Mouse (Mus musculus): ENCODE measurements around the gene Tgfb3. TPM values are rescaled to one million over a fixed set of nuclear protein-coding genes. Genes with fewer than 3 reads are reported as not detected.

The Tgfb3 gene
- polyA plus RNA-seq, 1 experiment from 2014 or later: 15.7 TPM

GRCm38 (mm10) chr12:86025480-86025879 lies 53.4 kb downstream of the Tgfb3 start:
- no peak for ATAC-seq (ENCODE audit: low FRiP score, low read depth)
- Histone ChIP-seq H3K27me3 (no peaks in the 10 kb centered on the region), H3K4me3 (no peak overlapping the region), H3K9me3 (no peaks in the 10 kb centered on the region), H3K9ac (replicated peaks) (no peak overlapping the region), H3K36me3 (0 out of 2 replicates have a peak, but pooled peaks cover 6% of the 10 kb centered on the region), H3K27ac (replicated peaks) (no peak overlapping the region), H3K4me2 (replicated peaks) (no peak overlapping the region), H3K4me1 (peaks cover 3% of the 10 kb centered on the region; the same call in 1 of the 2 replicates)
- 89% methylated on average over 6 of the region's 6 CpGs for WGBS

GRCm38 (mm10) chr12:86024426-86024825 lies 54.4 kb downstream of the Tgfb3 start:
- ATAC-seq (ENCODE audit: low FRiP score, low read depth): no peak
- WGBS: 57% methylated on average over 4 of the region's 4 CpGs
- Histone ChIP-seq H3K9ac (replicated peaks) (no peak overlapping the region), H3K27me3 (no peaks in the 10 kb centered on the region), H3K36me3 (0 out of 2 replicates have a peak, but pooled peaks cover 6% of the 10 kb centered on the region), H3K4me2 (replicated peaks) (no peak overlapping the region), H3K4me1 (peaks cover 3% of the 10 kb centered on the region; the same call in 1 of the 2 replicates), H3K4me3 (no peak overlapping the region), H3K9me3 (no peaks in the 10 kb centered on the region), H3K27ac (replicated peaks) (no peak overlapping the region)

- Histone ChIP-seq H3K4me2 (replicated peaks) (no peak overlapping the region), H3K27me3 (no peaks in the 10 kb centered on the region), H3K27ac (replicated peaks) (no peak overlapping the region), H3K9me3 (no peaks in the 10 kb centered on the region), H3K36me3 (0 out of 2 replicates have a peak, but pooled peaks cover 6% of the 10 kb centered on the region), H3K4me1 (peaks cover 3% of the 10 kb centered on the region; the same call in 1 of the 2 replicates), H3K9ac (replicated peaks) (no peak overlapping the region), H3K4me3 (no peak overlapping the region)
- ATAC-seq (ENCODE audit: low FRiP score, low read depth): no peak
- 85% methylated on average over 4 of the region's 4 CpGs for WGBS
Observed at GRCm38 (mm10) chr12:86023081-86023871, 55.6 kb downstream of the Tgfb3 start.

GRCm38 (mm10) chr12:86022282-86022984 lies 56.4 kb downstream of the Tgfb3 start:
- H3K27me3 ChIP-seq: no peaks in the 10 kb centered on the region
- H3K9me3 ChIP-seq: no peaks in the 10 kb centered on the region
- H3K4me1 ChIP-seq: peaks cover 3% of the 10 kb centered on the region; the same call in 1 of the 2 replicates
- H3K4me3 ChIP-seq: no peak overlapping the region
- H3K36me3 ChIP-seq: 0 out of 2 replicates have a peak, but pooled peaks cover 6% of the 10 kb centered on the region
- ATAC-seq (ENCODE audit: low FRiP score, low read depth): no peak
- no peak overlapping the region for H3K4me2 ChIP-seq (replicated peaks)
- H3K27ac ChIP-seq (replicated peaks): no peak overlapping the region
- no peak overlapping the region for H3K9ac ChIP-seq (replicated peaks)
- 86% methylated on average over 9 of the region's 9 CpGs for WGBS

GRCm38 (mm10) chr12:86021583-86021982 lies 57.3 kb downstream of the Tgfb3 start:
- Histone ChIP-seq H3K4me2 (replicated peaks) (no peak overlapping the region), H3K9me3 (no peaks in the 10 kb centered on the region), H3K4me1 (peaks cover 3% of the 10 kb centered on the region; the same call in 1 of the 2 replicates), H3K36me3 (0 out of 2 replicates have a peak, but pooled peaks cover 6% of the 10 kb centered on the region), H3K27ac (replicated peaks) (no peak overlapping the region), H3K4me3 (no peak overlapping the region), H3K27me3 (no peaks in the 10 kb centered on the region), H3K9ac (replicated peaks) (no peak overlapping the region)
- WGBS: 79% methylated on average over 6 of the region's 6 CpGs
- ATAC-seq (ENCODE audit: low FRiP score, low read depth): no peak

GRCm38 (mm10) chr12:86017360-86017759 lies 61.5 kb downstream of the Tgfb3 start:
- H3K9me3 ChIP-seq: no peaks in the 10 kb centered on the region
- no peak for ATAC-seq (ENCODE audit: low FRiP score, low read depth)
- WGBS: 73% methylated on average over 5 of the region's 5 CpGs
- no peak overlapping the region for H3K9ac ChIP-seq (replicated peaks)
- H3K27me3 ChIP-seq: no peaks in the 10 kb centered on the region
- no peaks in the 10 kb centered on the region for H3K36me3 ChIP-seq
- H3K27ac ChIP-seq (replicated peaks): no peak overlapping the region
- H3K4me1 ChIP-seq: no peaks in the 10 kb centered on the region
- no peak overlapping the region for H3K4me2 ChIP-seq (replicated peaks)
- no peak overlapping the region for H3K4me3 ChIP-seq

- H3K4me1 ChIP-seq: no peaks in the 10 kb centered on the region
- H3K27me3 ChIP-seq: no peaks in the 10 kb centered on the region
- H3K4me2 ChIP-seq (replicated peaks): no peak overlapping the region
- no peak overlapping the region for H3K27ac ChIP-seq (replicated peaks)
- no peak overlapping the region for H3K4me3 ChIP-seq
- no peaks in the 10 kb centered on the region for H3K36me3 ChIP-seq
- no peak for ATAC-seq (ENCODE audit: low FRiP score, low read depth)
- H3K9ac ChIP-seq (replicated peaks): no peak overlapping the region
- whole genome bisulfite sequencing: 89% methylated on average over 2 of the region's 2 CpGs
- H3K9me3 ChIP-seq: no peaks in the 10 kb centered on the region
Observed at GRCm38 (mm10) chr12:86015114-86015513, 63.7 kb downstream of the Tgfb3 start.

- Histone ChIP-seq H3K9me3 (no peaks in the 10 kb centered on the region), H3K27me3 (no peaks in the 10 kb centered on the region), H3K4me2 (replicated peaks) (no peak overlapping the region), H3K36me3 (no peaks in the 10 kb centered on the region), H3K4me1 (no peaks in the 10 kb centered on the region), H3K27ac (replicated peaks) (no peak overlapping the region), H3K9ac (replicated peaks) (no peak overlapping the region), H3K4me3 (no peak overlapping the region)
- ATAC-seq (ENCODE audit: low FRiP score, low read depth): no peak
- WGBS: 92% methylated on average over 3 of the region's 3 CpGs
Observed at GRCm38 (mm10) chr12:86014621-86015020, 64.2 kb downstream of the Tgfb3 start.

GRCm38 (mm10) chr12:86014174-86014573 lies 64.7 kb downstream of the Tgfb3 start:
- H3K4me1 ChIP-seq: no peaks in the 10 kb centered on the region
- WGBS: 94% methylated on average over 2 of the region's 2 CpGs
- no peak overlapping the region for H3K27ac ChIP-seq (replicated peaks)
- H3K9me3 ChIP-seq: no peaks in the 10 kb centered on the region
- H3K36me3 ChIP-seq: no peaks in the 10 kb centered on the region
- no peaks in the 10 kb centered on the region for H3K27me3 ChIP-seq
- H3K9ac ChIP-seq (replicated peaks): no peak overlapping the region
- no peak overlapping the region for H3K4me3 ChIP-seq
- H3K4me2 ChIP-seq (replicated peaks): no peak overlapping the region
- no peak for ATAC-seq (ENCODE audit: low FRiP score, low read depth)

GRCm38 (mm10) chr12:86012195-86012594 lies 66.6 kb downstream of the Tgfb3 start:
- ATAC-seq (ENCODE audit: low FRiP score, low read depth): no peak
- Histone ChIP-seq H3K4me2 (replicated peaks) (no peak overlapping the region), H3K27me3 (no peaks in the 10 kb centered on the region), H3K9me3 (no peaks in the 10 kb centered on the region), H3K9ac (replicated peaks) (no peak overlapping the region), H3K36me3 (no peaks in the 10 kb centered on the region), H3K4me1 (no peaks in the 10 kb centered on the region), H3K27ac (replicated peaks) (no peak overlapping the region), H3K4me3 (no peak overlapping the region)
- whole genome bisulfite sequencing: 88% methylated on average over 2 of the region's 2 CpGs

GRCm38 (mm10) chr12:86010656-86011055 lies 68.2 kb downstream of the Tgfb3 start:
- ATAC-seq (ENCODE audit: low FRiP score, low read depth): no peak
- no peaks in the 10 kb centered on the region for H3K4me1 ChIP-seq
- H3K27me3 ChIP-seq: no peaks in the 10 kb centered on the region
- no peaks in the 10 kb centered on the region for H3K36me3 ChIP-seq
- WGBS: 81% methylated on average over 5 of the region's 5 CpGs
- no peak overlapping the region for H3K27ac ChIP-seq (replicated peaks)
- H3K9me3 ChIP-seq: no peaks in the 10 kb centered on the region
- H3K4me2 ChIP-seq (replicated peaks): no peak overlapping the region
- no peak overlapping the region for H3K4me3 ChIP-seq
- no peak overlapping the region for H3K9ac ChIP-seq (replicated peaks)

- H3K4me2 ChIP-seq (replicated peaks): no peak overlapping the region
- no peaks in the 10 kb centered on the region for H3K4me1 ChIP-seq
- 71% methylated on average over 3 of the region's 3 CpGs for whole genome bisulfite sequencing
- H3K27me3 ChIP-seq: no peaks in the 10 kb centered on the region
- H3K27ac ChIP-seq (replicated peaks): no peak overlapping the region
- H3K9me3 ChIP-seq: no peaks in the 10 kb centered on the region
- no peak overlapping the region for H3K9ac ChIP-seq (replicated peaks)
- no peak for ATAC-seq (ENCODE audit: low FRiP score, low read depth)
- H3K4me3 ChIP-seq: no peak overlapping the region
- no peaks in the 10 kb centered on the region for H3K36me3 ChIP-seq
Observed at GRCm38 (mm10) chr12:86007377-86007776, 71.5 kb downstream of the Tgfb3 start.

Data from midbrain, embryonic 12.5 days (tissue).